Mouse (Mus musculus) kidney, adult 2 months (tissue): ENCODE data around the gene Myl3. TPM values are rescaled to one million over a fixed set of nuclear protein-coding genes. Genes with fewer than 3 reads are reported as not detected.

Source experiments
- DNase-seq: peaks from one replicate; pipeline ENCODE4 v3.0.0; 2021
- H3K27ac ChIP-seq: fragments of 200-500 bp; 2 replicates; pipeline ENCODE4 v1.5.1; 2012; ENCODE audit warnings: low read depth, low read length, control low read depth, inconsistent platforms; ENCODE audit not compliant: insufficient read depth
- H3K27me3 ChIP-seq: fragments of 200-500 bp; replicated peaks from 2 replicates; pipeline ENCODE4 v1.6.1; 2012; ENCODE audit warnings: mild to moderate bottlenecking, moderate library complexity, low read length, inconsistent platforms; ENCODE audit not compliant: control insufficient read depth, insufficient read depth
- H3K36me3 ChIP-seq: fragments of 200-500 bp; 2 replicates; pipeline ENCODE4 v1.6.1; 2012; ENCODE audit warnings: mild to moderate bottlenecking, moderate library complexity, low read length, inconsistent platforms; ENCODE audit not compliant: control insufficient read depth, insufficient read depth
- H3K4me1 ChIP-seq: fragments of 200-500 bp; 2 replicates; pipeline ENCODE4 v1.6.1; 2011; ENCODE audit warnings: low read length; ENCODE audit not compliant: control insufficient read depth, insufficient read depth
- H3K4me3 ChIP-seq: fragments of 200-500 bp; 2 replicates; pipeline ENCODE4 v1.5.1; 2011; ENCODE audit warnings: mild to moderate bottlenecking, low read depth, low read length, control low read depth; ENCODE audit not compliant: insufficient read depth
- CTCF ChIP-seq: fragments of 200-500 bp; conservative IDR thresholded peaks from 2 replicates; pipeline ENCODE4 v1.5.1; 2011; ENCODE audit warnings: low read depth, mild to moderate bottlenecking, control low read depth, low read length, moderate library complexity, mixed read lengths; ENCODE audit not compliant: insufficient read depth, insufficient read length
- POLR2A ChIP-seq: fragments of 200-500 bp; IDR thresholded peaks from one replicate; pipeline ENCODE4 v1.6.1; 2011; ENCODE audit warnings: low read depth, low read length, control low read depth
- WGBS: fragments of 180-500 bp; shearing (Covaris S2); methylation state at CpG from one replicate; pipeline ENCODE4 v1.1.7; 2018; 5-methylcytosine and 5-hydroxymethylcytosine counted together
- polyA plus RNA-seq: library from polyadenylated mRNA; depleted of rRNA; stranded (reverse); fragments of >200 nt; gene quantifications from 2 replicates; pipeline ENCODE4 v1.2.3, GENCODE M21; 2012

Myl3 gene
- polyA plus RNA-seq, 1 experiment = 11.5 TPM

GRCm38 (mm10) chr9:110729841-110730240, 11.8 kb upstream of the Myl3 start:
- TF ChIP-seq POLR2A (no peak), CTCF (peak; percentile 65)
- peaks cover 1% of the 10 kb centered on the region; the same call in 1 of the 2 replicates for H3K36me3 ChIP-seq
- no peak overlapping the region for H3K4me3 ChIP-seq
- no peak for DNase-seq
- H3K27ac ChIP-seq = no peak overlapping the region
- WGBS = 28% methylated on average over 8 of the region's 8 CpGs
- H3K27me3 ChIP-seq = no peaks in the 10 kb centered on the region
- H3K4me1 ChIP-seq = peaks cover 20% of the 10 kb centered on the region; the same call in 1 of the 2 replicates

DNA sequence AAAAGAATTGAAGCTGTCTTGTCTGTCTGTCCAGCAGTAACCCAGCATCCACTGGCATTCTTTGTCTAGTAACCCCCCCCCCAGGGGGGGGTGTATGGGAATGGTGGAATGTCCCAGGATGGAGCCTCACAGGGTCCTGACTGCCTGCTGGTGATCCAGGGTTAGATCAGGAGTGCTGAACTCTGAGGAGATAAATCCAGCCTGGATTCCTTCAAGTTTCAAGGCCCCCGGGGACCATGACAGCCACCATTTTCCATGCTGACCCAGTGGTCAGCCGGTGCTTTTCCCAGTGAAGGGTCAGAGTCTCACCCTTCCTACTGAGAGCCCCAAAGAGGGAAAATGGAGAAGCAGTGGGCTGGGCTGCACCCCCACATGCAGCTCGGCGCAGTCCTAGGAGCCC, 9.8 kb upstream of the Myl3 start:
- Histone ChIP-seq H3K27me3 (no peaks in the 10 kb centered on the region), H3K36me3 (no peaks in the 10 kb centered on the region), H3K27ac (0 out of 2 replicates have a peak overlapping the region, but pooled peaks have one; percentile 11), H3K4me3 (no peak overlapping the region), H3K4me1 (peaks cover 28% of the 10 kb centered on the region; the same call in 1 of the 2 replicates)
- no peak for DNase-seq
- 42% methylated on average over 4 of the region's 4 CpGs for WGBS
- TF ChIP-seq POLR2A (no peak), CTCF (no peak)

DNA sequence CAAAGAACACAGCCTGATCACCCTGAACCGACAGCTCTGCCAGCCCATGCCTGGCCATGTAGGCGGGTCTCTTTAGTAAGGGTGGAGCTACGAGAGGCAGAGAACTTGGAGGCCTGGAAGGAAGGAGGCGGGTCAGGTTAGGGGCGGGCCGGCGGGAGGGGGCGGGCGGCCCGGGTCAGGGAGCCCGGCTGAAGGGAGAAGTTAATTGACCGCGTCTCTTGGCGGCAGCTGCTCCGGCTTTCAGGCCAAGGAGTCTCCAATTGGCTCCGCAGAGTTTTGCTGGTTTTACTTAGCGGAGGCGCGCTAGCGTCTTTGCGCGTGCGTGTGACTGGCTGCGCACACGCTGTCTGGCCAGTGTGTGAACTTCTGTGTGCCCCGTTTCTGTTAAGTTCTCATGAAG, 9.0 kb upstream of the Myl3 start:
- peak overlapping the region; percentile 70 for H3K27ac ChIP-seq
- WGBS = under 1% methylated on average over 26 of the region's 26 CpGs
- peak overlapping the region; percentile 43 for H3K4me3 ChIP-seq
- peaks cover 30% of the 10 kb centered on the region; the same call in 1 of the 2 replicates for H3K4me1 ChIP-seq
- H3K36me3 ChIP-seq = no peaks in the 10 kb centered on the region
- DNase-seq = peak; percentile 95
- TF ChIP-seq CTCF = no peak
- H3K27me3 ChIP-seq = no peaks in the 10 kb centered on the region

DNA sequence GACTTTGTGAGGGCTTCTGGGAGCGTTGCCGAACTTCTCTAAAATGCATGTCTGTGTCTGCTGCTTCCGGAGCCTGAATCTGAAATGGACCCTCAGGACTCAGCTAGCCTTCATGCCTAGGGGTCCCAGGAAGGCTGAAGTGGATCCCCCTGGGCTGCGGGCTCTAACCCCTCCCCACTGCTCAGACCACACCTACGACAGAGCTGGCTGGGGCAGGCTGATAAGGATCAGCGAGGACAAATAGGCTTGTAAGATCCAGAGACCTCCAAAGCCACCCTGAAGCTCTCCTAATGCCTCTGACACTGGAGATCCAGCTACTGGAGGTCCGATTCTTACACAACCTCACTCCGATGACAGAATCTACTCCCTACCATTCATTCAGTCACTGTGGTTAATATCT, 8.6 kb upstream of the Myl3 start:
- H3K27me3 ChIP-seq = no peaks in the 10 kb centered on the region
- 8% methylated on average over 8 of the region's 8 CpGs for WGBS
- peak overlapping the region; percentile 43 for H3K4me3 ChIP-seq
- H3K4me1 ChIP-seq = peaks cover 31% of the 10 kb centered on the region; the same call in 1 of the 2 replicates
- H3K27ac ChIP-seq = peak overlapping the region; percentile 70
- H3K36me3 ChIP-seq = no peaks in the 10 kb centered on the region; the same call in 1 of the 2 replicates
- DNase-seq = no peak
- TF ChIP-seq POLR2A (no peak), CTCF (no peak)

DNA sequence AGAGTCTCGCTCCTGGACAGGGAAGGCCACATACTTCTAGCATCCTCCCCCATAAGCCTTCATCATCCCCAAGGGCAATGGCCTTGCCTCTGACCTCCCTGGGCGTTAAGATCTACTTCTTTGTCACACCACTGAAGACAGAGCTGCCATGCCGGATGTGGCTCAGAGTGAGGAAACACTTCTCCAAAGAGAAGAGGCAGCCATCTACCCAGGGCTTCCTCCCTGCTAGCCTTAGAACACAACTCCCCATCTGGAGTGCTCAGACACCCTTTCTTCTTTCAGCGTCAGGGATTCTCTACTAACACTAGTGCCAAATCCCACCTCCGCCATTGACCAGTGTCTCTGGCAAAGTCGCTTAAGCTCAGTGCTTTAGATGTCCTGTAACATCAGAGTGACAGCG, 7.5 kb upstream of the Myl3 start:
- WGBS = 70% methylated on average over 7 of the region's 7 CpGs
- Histone ChIP-seq H3K27me3 (no peaks in the 10 kb centered on the region), H3K27ac (no peak overlapping the region), H3K4me1 (peaks cover 31% of the 10 kb centered on the region; the same call in 1 of the 2 replicates), H3K4me3 (no peak overlapping the region), H3K36me3 (no peaks in the 10 kb centered on the region; the same call in 1 of the 2 replicates)
- no peak for TF ChIP-seq POLR2A
- TF ChIP-seq CTCF = no peak
- no peak for DNase-seq

DNA sequence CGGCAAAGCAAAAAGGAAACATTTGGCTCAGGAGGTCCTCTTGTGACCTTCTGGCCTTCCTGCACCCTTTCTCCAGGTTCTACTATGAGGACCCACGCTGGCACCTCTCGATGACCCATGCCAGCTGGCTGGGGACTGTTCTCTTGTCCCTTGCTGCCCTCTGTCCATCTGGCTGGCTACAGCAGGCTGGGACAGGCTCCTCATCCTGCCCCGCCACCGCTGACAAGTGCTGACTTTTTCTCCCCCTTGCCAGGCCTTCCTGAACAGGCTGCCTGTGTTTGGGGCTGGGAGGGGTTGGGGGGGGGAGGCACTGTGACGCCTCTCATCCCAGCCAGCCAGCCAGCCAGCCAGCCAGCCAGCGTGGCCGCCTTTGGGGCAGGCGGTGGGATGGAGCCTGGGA, 5.3 kb upstream of the Myl3 start:
- Histone ChIP-seq H3K36me3 (no peaks in the 10 kb centered on the region; the same call in 1 of the 2 replicates), H3K4me3 (no peak overlapping the region), H3K27me3 (no peaks in the 10 kb centered on the region), H3K27ac (peak overlapping the region; percentile 59), H3K4me1 (peaks cover 30% of the 10 kb centered on the region; the same call in 1 of the 2 replicates)
- no peak for DNase-seq
- TF ChIP-seq CTCF = no peak
- no peak for TF ChIP-seq POLR2A
- WGBS = 31% methylated on average over 9 of the region's 9 CpGs

DNA sequence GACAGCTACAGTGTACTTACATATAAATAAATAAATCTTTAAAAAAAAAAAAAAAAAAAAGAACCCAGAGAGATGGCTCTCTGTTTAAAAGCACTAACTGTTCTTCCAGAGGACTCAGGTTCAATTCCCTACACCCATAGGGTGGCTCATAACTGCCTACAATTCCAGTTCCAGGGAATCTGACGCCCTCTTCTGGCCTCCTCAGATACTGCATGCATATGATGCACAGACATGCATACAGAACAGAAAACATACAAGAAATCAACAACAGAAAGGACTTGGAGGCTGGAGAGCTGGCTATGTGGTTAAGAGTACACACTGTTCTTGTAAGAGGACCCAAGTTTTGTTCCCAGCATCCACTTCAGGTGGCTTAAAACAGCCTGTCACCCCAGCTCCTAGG, 3.6 kb upstream of the Myl3 start:
- peak; percentile 37; the same call in 1 of the 2 replicates for TF ChIP-seq CTCF
- no peak for TF ChIP-seq POLR2A
- Histone ChIP-seq H3K27me3 (no peaks in the 10 kb centered on the region), H3K36me3 (no peaks in the 10 kb centered on the region; the same call in none of the 2 replicates), H3K4me1 (peaks cover 28% of the 10 kb centered on the region; the same call in 1 of the 2 replicates), H3K4me3 (no peak overlapping the region), H3K27ac (no peak overlapping the region)
- no peak for DNase-seq
- 29% methylated on average over 1 of the region's 1 CpGs for WGBS
